In the genomic region with DNA sequence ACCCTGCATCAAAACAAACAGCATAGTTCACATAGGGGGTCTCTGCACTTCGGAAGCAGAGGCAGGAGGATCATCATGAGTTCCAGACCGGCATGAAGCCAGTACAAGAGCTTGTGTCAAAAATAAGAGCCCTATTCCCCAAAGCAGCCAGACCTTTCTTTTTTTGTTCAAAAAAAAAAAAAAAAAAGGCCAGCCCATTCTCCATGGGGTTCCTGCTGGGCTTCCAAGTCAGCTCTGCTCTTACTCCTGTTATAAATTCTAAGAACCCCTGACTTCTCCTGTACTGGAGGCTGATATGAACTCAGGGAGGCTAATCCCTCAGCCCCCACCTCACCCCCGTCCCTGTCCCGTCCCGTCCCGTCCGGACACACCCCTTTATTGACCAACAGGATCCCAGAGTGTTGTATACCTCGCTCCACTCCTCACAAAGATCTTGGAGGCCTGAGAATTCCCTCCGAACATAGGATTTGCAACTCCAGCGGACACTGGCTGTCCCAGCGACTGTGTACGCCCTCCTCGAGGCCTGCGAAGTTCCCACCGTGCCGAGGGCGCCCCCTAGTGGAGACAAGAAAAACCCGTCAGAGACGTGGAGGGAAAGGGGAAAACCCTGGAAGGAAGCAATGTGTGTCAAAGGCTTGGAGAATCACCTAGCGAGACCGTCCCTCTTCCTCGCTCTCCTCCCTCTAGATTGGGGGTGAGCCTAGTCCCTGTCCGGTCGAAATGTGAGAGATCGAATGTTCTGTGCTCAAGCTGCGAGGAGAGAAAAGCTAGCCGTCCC, we compare ENCODE assay signal across 8 mouse cellular contexts. TPM values are rescaled to one million over a fixed set of nuclear protein-coding genes. Genes with fewer than 3 reads are reported as not detected.
DNase-seq lines count a peak whose midpoint lies in the region; ATAC-seq and TF ChIP-seq lines count a peak whose summit lies in the region.

No protein-coding gene starts in this region.

- H3K4me1 ChIP-seq in intestine, embryonic 16.5 days (ENCODE audit: control insufficient read depth, insufficient read depth, low read length): peaks cover 23% of the 10 kb centered on the region
- H3K4me1 ChIP-seq in limb, embryonic 14.5 days (ENCODE audit: control insufficient read depth, insufficient read depth, low read length): peaks cover 40% of the 10 kb centered on the region
- peaks cover 7% of the 10 kb centered on the region; the same call in 1 of the 2 replicates for H3K4me1 ChIP-seq in midbrain, embryonic 16.5 days (ENCODE audit: control insufficient read depth, insufficient read depth, low read length)
- no peaks in the 10 kb centered on the region; the same call in 1 of the 2 replicates for H3K4me1 ChIP-seq in spleen, adult 2 months (ENCODE audit: control insufficient read depth, insufficient read depth, insufficient read length)

- WGBS in intestine, embryonic 16.5 days: 8% methylated on average over 27 of the region's 27 CpGs
- 9% methylated on average over 27 of the region's 27 CpGs for WGBS in limb, embryonic 14.5 days
- WGBS in midbrain, embryonic 16.5 days: 6% methylated on average over 25 of the region's 27 CpGs
- WGBS in spleen, adult 2 months: 6% methylated on average over 27 of the region's 27 CpGs

- TF ChIP-seq POLR2A in limb, embryonic 14.5 days (IDR thresholded peaks at IDR 0.05; ENCODE audit: borderline replicate concordance, extremely low read depth, insufficient read depth, insufficient read length): no peak
- TF ChIP-seq POLR2A in spleen, adult 2 months (IDR thresholded peaks at IDR 0.05; ENCODE audit: low read depth, low read length): no peak

- H3K9me3 ChIP-seq in intestine, embryonic 16.5 days (ENCODE audit: control insufficient read depth, low read length): no peaks in the 10 kb centered on the region
- H3K9me3 ChIP-seq in limb, embryonic 14.5 days (ENCODE audit: control insufficient read depth, low read length): no peaks in the 10 kb centered on the region
- H3K9me3 ChIP-seq in midbrain, embryonic 16.5 days (replicated peaks; ENCODE audit: control insufficient read depth, low read length, poor library complexity, severe bottlenecking): no peaks in the 10 kb centered on the region

- H3K36me3 ChIP-seq in intestine, embryonic 16.5 days (ENCODE audit: control insufficient read depth, insufficient read depth, low read length): no peaks in the 10 kb centered on the region
- H3K36me3 ChIP-seq in limb, embryonic 14.5 days (ENCODE audit: control insufficient read depth, insufficient read depth, low read length): no peaks in the 10 kb centered on the region
- no peaks in the 10 kb centered on the region for H3K36me3 ChIP-seq in midbrain, embryonic 16.5 days (ENCODE audit: control insufficient read depth, insufficient read depth, low read length)
- no peaks in the 10 kb centered on the region for H3K36me3 ChIP-seq in spleen, adult 2 months (ENCODE audit: control insufficient read depth, insufficient read depth, low read length)

- H3K9ac ChIP-seq in intestine, embryonic 16.5 days (ENCODE audit: low read depth, low read length): peak overlapping the region; percentile 71
- peak overlapping the region; percentile 69 for H3K9ac ChIP-seq in limb, embryonic 14.5 days (ENCODE audit: low read depth, low read length, severe bottlenecking)
- H3K9ac ChIP-seq in midbrain, embryonic 16.5 days (ENCODE audit: low read depth, low read length): no peak overlapping the region; the same call in 1 of the 2 replicates

- peak overlapping the region; percentile 39 for H3K4me3 ChIP-seq in intestine, embryonic 16.5 days (ENCODE audit: low read length)
- peak overlapping the region; percentile 35 for H3K4me3 ChIP-seq in limb, embryonic 14.5 days (replicated peaks; ENCODE audit: low read length)
- H3K4me3 ChIP-seq in midbrain, embryonic 16.5 days (ENCODE audit: low read depth, low read length): peak overlapping the region; percentile 10; the same call in 1 of the 2 replicates
- H3K4me3 ChIP-seq in spleen, adult 2 months (ENCODE audit: extremely low read depth, insufficient read depth, insufficient read length): peak overlapping the region; percentile 11; the same call in 1 of the 2 replicates

- H3K27ac ChIP-seq in intestine, embryonic 16.5 days (ENCODE audit: low read length): peak overlapping the region; percentile 88
- H3K27ac ChIP-seq in limb, embryonic 14.5 days (replicated peaks; ENCODE audit: low read depth, low read length): peak overlapping the region; percentile 89
- no peak overlapping the region for H3K27ac ChIP-seq in midbrain, embryonic 16.5 days (ENCODE audit: low read length)
- no peak overlapping the region for H3K27ac ChIP-seq in spleen, adult 2 months (ENCODE audit: insufficient read depth, low read length)

- TF ChIP-seq CTCF in spleen, adult 2 months (IDR thresholded peaks at IDR 0.05; ENCODE audit: extremely low read depth, insufficient read depth, insufficient read length, insufficient replicate concordance): peak; percentile 91; the same call in 1 of the 2 replicates

- no peaks in the 10 kb centered on the region for H3K27me3 ChIP-seq in intestine, embryonic 16.5 days (replicated peaks; ENCODE audit: control insufficient read depth, insufficient read depth, low read length)
- H3K27me3 ChIP-seq in limb, embryonic 14.5 days (ENCODE audit: control insufficient read depth, insufficient read depth, low read length): no peaks in the 10 kb centered on the region
- H3K27me3 ChIP-seq in midbrain, embryonic 16.5 days (ENCODE audit: control insufficient read depth, insufficient read depth, low read depth, low read length): peaks cover 7% of the 10 kb centered on the region
- 0 out of 2 replicates have a peak, but pooled peaks cover 2% of the 10 kb centered on the region for H3K27me3 ChIP-seq in spleen, adult 2 months (ENCODE audit: control insufficient read depth, insufficient read depth, low read length)

- peak; percentile 37 to 48 for DNase-seq in layer of hippocampus, adult 18-20 months (ENCODE audit: low spot score in 2 of 2)
- DNase-seq in layer of hippocampus, adult 9-11 months: no peak
- DNase-seq in embryo, embryonic 10.5 days (ENCODE audit: low spot score): peak; percentile 91
- peak; percentile 85 to 87 for DNase-seq in gastrocnemius, postnatal 4 days (ENCODE audit: low spot score in 2 of 2)
- peak; percentile 71 for DNase-seq in limb, embryonic 14.5 days (ENCODE audit: low spot score)
- DNase-seq in spleen, adult 2 months (ENCODE audit: low read depth in 1 of 2, low spot score in 2 of 2): peak; percentile 35 to 72

- H3K4me2 ChIP-seq in intestine, embryonic 16.5 days (ENCODE audit: low read depth, low read length): peak overlapping the region; percentile 57
- peak overlapping the region; percentile 63 for H3K4me2 ChIP-seq in limb, embryonic 14.5 days (replicated peaks; ENCODE audit: low read depth, low read length, severe bottlenecking)
- H3K4me2 ChIP-seq in midbrain, embryonic 16.5 days (ENCODE audit: low read length): peak overlapping the region; percentile 25

- peak; percentile 73 for ATAC-seq in intestine, embryonic 16.5 days
- peak; percentile 56 for ATAC-seq in limb, embryonic 14.5 days (ENCODE audit: low FRiP score, low read depth)
- no peak for ATAC-seq in midbrain, embryonic 16.5 days

RNA-seq across cellular contexts. Expression of a gene that starts 0.7 kb away (rescaled TPM):
- 1 to 10 TPM; 2.5 to 3.8 TPM for total RNA-seq in layer of hippocampus, adult 18-20 months (2021)
- total RNA-seq in gastrocnemius, postnatal 4 days (2021): 1 to 10 TPM; 2.1 to 2.8 TPM
- polyA plus RNA-seq in intestine, embryonic 16.5 days (2015; fragmentation: Nextera tagmentation; extraction: Ambion mirVana): 14.9 and 15.8 TPM in 2 replicates
- 5.5 and 7.2 TPM in 2 replicates for polyA plus RNA-seq in limb, embryonic 14.5 days (2012; rRNA removed)
- 11.4 and 13.2 TPM in 2 replicates for polyA plus RNA-seq in limb, embryonic 14.5 days (2014; fragmentation: Nextera tagmentation; extraction: Ambion mirVana)
- polyA plus RNA-seq in midbrain, embryonic 16.5 days (2015; fragmentation: Nextera tagmentation; extraction: Ambion mirVana): 1.6 and 2.4 TPM in 2 replicates
- polyA plus RNA-seq in spleen, adult 2 months (2012; rRNA removed): 0.27 TPM in 1 of 2 replicates, not detected in the other

RNA-seq across cellular contexts. Expression of a gene that starts 22.3 kb away (rescaled TPM):
- 10 to 100 TPM; 47.5 to 48.8 TPM for total RNA-seq in layer of hippocampus, adult 18-20 months (2021)
- total RNA-seq in gastrocnemius, postnatal 4 days (2021): 10 to 100 TPM; 39.5 to 45.7 TPM
- polyA plus RNA-seq in intestine, embryonic 16.5 days (2015; fragmentation: Nextera tagmentation; extraction: Ambion mirVana): 31.7 and 34.5 TPM in 2 replicates
- polyA plus RNA-seq in limb, embryonic 14.5 days (2012; rRNA removed): 38.2 and 41.1 TPM in 2 replicates
- polyA plus RNA-seq in limb, embryonic 14.5 days (2014; fragmentation: Nextera tagmentation; extraction: Ambion mirVana): 43.0 and 54.7 TPM in 2 replicates
- polyA plus RNA-seq in midbrain, embryonic 16.5 days (2015; fragmentation: Nextera tagmentation; extraction: Ambion mirVana): 64.1 and 64.5 TPM in 2 replicates
- 12.3 and 13.6 TPM in 2 replicates for polyA plus RNA-seq in spleen, adult 2 months (2012; rRNA removed)

RNA-seq across cellular contexts. Expression of a gene that starts 25.7 kb away (rescaled TPM):
- 1 to 10 TPM; 7.3 to 7.5 TPM for total RNA-seq in layer of hippocampus, adult 18-20 months (2021)
- total RNA-seq in gastrocnemius, postnatal 4 days (2021): 10 to 100 TPM; 23.0 to 24.4 TPM
- polyA plus RNA-seq in intestine, embryonic 16.5 days (2015; fragmentation: Nextera tagmentation; extraction: Ambion mirVana): 9.4 and 9.8 TPM in 2 replicates
- 163 and 258 TPM in 2 replicates for polyA plus RNA-seq in limb, embryonic 14.5 days (2012; rRNA removed)
- polyA plus RNA-seq in limb, embryonic 14.5 days (2014; fragmentation: Nextera tagmentation; extraction: Ambion mirVana): 65.5 and 70.7 TPM in 2 replicates
- 3.9 and 4.4 TPM in 2 replicates for polyA plus RNA-seq in midbrain, embryonic 16.5 days (2015; fragmentation: Nextera tagmentation; extraction: Ambion mirVana)
- 2.9 and 4.2 TPM in 2 replicates for polyA plus RNA-seq in spleen, adult 2 months (2012; rRNA removed)

Comparison
In these comparisons a context has a peak if more than half of its experiments do, and no peak if none do; other contexts are left out.
1. H3K27ac ChIP-seq: peak in intestine, embryonic 16.5 days (single experiment) and limb, embryonic 14.5 days (single experiment); none in midbrain, embryonic 16.5 days (single experiment) and spleen, adult 2 months (single experiment).
2. Peak in every context shown above with its lines, with median percentiles within 50 percentile points of each other: H3K4me2 ChIP-seq and H3K4me3 ChIP-seq.